Mouse (Mus musculus) Patski (cell line): ENCODE measurements at regions not wholly inside any gene's neighbourhood (a gene's known extent, or its start where the extent isn't known, plus 50 kb on each side); places are given as distances from the start of the nearest gene placed in this dataset.

Experiments used
- ATAC-seq: fragments of 100-300 bp; one replicate; pipeline ENCODE4 v1.8.0; 2021
- CTCF ChIA-PET: fragments of 350-600 bp; sonication (Branson Sonifier 250); formaldehyde crosslinking; loops from one replicate; lab custom pipeline; 2022; ENCODE audit warnings: inconsistent platforms; lab: Charles Lee
- POLR2A ChIA-PET: fragments of 350-600 bp; sonication (Branson Sonifier 250); formaldehyde crosslinking; loops from one replicate; lab custom pipeline; 2022; ENCODE audit warnings: antibody characterized with exemption, inconsistent platforms; lab: Charles Lee
- DNase-seq: peaks from one replicate; pipeline ENCODE4 v3.0.0-alpha.2; 2011; ENCODE audit warnings: low read depth, low spot score
- H3K27me3 ChIP-seq: fragments of 371-371 bp; one replicate; pipeline ENCODE4 v1.5.1; 2021
- CTCF ChIP-seq: fragments of 100-300 bp; IDR thresholded peaks from one replicate; pipeline ENCODE4 v1.5.1; 2021
- in situ Hi-C: fragments of 300-500 bp; cut with MboI; formaldehyde crosslinking; loops from 3 replicates; pipeline ENCODE4 v1.11.1; 2018; ENCODE audit warnings: low pct_unique_long_range_greater_than_20kb, mixed read lengths

DNA sequence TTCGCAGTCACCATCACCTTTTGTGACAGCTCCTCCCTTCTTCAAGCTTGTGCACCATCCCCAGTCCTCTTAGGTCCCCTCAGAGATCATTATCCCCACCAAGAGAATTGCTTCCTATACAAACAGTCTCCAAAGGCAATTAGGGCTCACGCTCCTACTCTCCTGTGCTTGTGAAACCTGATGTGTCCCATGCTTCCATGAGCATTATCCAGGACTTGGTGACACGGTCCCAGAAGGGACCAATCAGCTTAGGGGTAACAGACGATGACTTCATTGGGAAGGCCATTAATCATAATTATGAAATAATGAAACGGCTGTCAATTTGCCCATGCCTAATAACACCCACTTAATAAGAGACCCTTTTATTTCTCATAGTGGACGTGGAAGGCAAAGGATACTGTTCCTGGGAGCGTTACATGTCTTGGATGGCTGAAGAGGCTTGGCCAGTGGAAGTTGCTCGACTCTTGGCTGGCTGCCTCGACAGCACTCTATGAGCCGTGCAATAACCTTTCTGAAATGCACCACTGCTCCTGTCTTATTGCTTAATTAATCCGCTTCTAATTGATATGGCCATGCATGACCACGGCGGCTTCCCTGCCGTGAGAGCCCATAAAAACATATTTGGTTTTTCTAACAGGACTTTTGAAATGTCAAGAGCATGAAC lies 207.4 kb upstream of the Tox3 start:
- in situ Hi-C loops = no loop called here
- peak; percentile 66 for DNase-seq
- POLR2A ChIA-PET = interaction anchor here (0.6 to 0.7 kb wide), 2 partner anchors 102 kb away, joined by 3 to 5 read pairs; no protein-coding TSS in a partner anchor
- ATAC-seq = peak; percentile 73
- no peaks in the 10 kb centered on the region for H3K27me3 ChIP-seq
- TF ChIP-seq CTCF = no peak
- CTCF ChIA-PET = no interaction called here

DNA sequence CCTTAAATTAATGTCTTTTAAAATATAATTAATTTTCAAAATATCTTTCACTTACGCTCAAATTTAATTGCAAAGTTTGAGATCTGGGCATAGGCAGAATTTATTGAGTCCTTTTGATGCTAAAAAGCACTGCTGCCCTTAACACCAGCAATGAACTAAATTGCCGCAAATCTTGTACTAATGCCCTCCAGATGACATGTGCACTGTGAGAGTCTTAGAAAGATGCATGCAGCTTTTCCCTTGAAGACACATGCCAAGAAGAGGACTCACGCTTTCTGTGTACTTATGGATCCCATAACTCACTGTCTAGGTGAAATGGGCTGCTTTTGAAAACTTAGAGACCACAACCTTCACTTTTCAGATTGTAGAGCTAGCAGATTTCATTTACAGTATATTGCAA lies 199.1 kb upstream of the Tox3 start:
- no peak for ATAC-seq
- POLR2A ChIA-PET = no interaction called here
- in situ Hi-C loops = no loop called here

DNA sequence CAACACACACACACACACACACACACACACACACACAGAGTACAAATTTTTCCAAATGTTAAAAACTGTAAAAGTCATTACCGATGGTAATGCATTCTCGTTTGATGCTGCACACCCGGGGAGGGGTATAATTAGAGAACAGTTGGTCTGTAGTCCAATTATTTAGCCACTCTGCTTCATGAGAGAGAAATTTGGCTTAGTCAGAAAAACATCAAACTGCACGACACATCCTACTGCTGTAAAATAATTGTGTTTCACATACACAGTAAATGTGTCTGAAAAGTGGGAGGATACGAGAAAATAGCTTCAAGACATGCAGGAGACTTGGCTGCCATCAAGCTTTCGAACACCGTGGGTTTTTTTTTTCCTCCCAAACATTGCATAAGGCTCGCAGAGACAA lies 194.5 kb upstream of the Tox3 start:
- in situ Hi-C loops = no loop called here

More for the DNA sequence above, 199.1 kb upstream of the Tox3 start:
- CTCF ChIA-PET = no interaction called here
- no peak for DNase-seq
- H3K27me3 ChIP-seq = peaks cover 25% of the 10 kb centered on the region
- TF ChIP-seq CTCF = no peak

GRCm38 (mm10) chr8:90536196-90536640 lies 188.1 kb upstream of the Tox3 start:
- POLR2A ChIA-PET = no interaction called here
- CTCF ChIA-PET = no interaction called here
- in situ Hi-C loops = no loop called here
- no peak for ATAC-seq
- TF ChIP-seq CTCF = no peak
- no peak for DNase-seq
- H3K27me3 ChIP-seq = peaks cover 18% of the 10 kb centered on the region

More for the DNA sequence above, 194.5 kb upstream of the Tox3 start:
- no peak for TF ChIP-seq CTCF
- H3K27me3 ChIP-seq = peaks cover 20% of the 10 kb centered on the region
- ChIA-PET POLR2A (interaction anchor here (0.6 kb wide), 1 partner anchor 146 kb away, joined by 4 read pairs; no protein-coding TSS in a partner anchor), CTCF (no interaction called here)
- DNase-seq = no peak
- no peak for ATAC-seq

- in situ Hi-C loops = no loop called here
- ATAC-seq (no peak), DNase-seq (no peak)
- ChIA-PET POLR2A (no interaction called here), CTCF (no interaction called here)
- TF ChIP-seq CTCF = no peak
- peaks cover 23% of the 10 kb centered on the region for H3K27me3 ChIP-seq
These were observed 187.5 kb upstream of the Tox3 start for GRCm38 (mm10) chr8:90535515-90536156.

DNA sequence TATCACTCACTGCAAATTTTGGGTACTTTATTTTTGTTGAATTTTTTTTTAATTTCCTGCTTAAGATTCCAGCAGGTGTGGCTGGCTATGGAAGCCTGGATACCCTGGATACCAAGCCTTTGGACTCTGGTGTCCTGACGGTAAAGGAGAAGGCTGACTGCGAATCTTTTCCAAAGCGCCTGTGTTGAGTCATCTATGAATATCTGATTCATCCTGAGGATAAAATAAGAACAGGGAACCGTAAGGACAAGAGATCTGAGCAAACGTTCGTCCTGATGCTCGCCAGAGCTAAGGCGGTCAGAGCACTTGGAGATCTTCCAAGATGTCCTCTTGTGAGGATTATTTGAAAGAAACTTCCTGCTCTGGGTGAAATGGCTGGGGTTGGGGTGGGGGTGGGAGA lies 173.2 kb upstream of the Tox3 start:
- no peak for ATAC-seq
- DNase-seq = no peak
- peaks cover 6% of the 10 kb centered on the region for H3K27me3 ChIP-seq
- POLR2A ChIA-PET = no interaction called here
- CTCF ChIA-PET = no interaction called here
- TF ChIP-seq CTCF = no peak
- in situ Hi-C loops = no loop called here

DNA sequence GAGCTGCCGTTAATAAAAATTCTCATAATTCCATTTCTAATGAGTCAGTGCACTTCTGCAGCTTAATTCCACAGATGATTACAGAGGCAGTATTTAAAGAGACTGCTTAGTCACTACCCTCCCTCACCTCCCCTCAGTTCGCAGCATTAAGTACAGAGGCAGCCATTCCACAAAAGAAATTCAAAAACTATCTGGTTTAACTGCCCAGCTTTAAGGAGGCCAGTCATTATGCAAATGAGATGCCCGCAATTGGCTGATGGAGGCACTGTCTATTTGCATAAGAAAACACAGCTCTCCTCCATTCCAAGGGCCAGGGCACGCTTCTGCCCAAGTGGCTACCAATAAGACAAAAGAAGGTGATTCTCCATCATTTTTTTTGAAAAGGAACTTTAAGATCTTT lies 172.0 kb upstream of the Tox3 start:
- TF ChIP-seq CTCF = no peak
- peak; percentile 84 for ATAC-seq
- ChIA-PET POLR2A (interaction anchor here (0.6 kb wide), 1 partner anchor 62 kb away, joined by 3 read pairs; no protein-coding TSS in a partner anchor), CTCF (interaction anchor here (0.7 to 1.7 kb wide), 3 partner anchors 9 to 48 kb away, joined by 3 to 6 read pairs (median 3); no protein-coding TSS in a partner anchor)
- DNase-seq = peak; percentile 46
- no peaks in the 10 kb centered on the region for H3K27me3 ChIP-seq
- in situ Hi-C loops = no loop called here

- no peak for TF ChIP-seq CTCF
- CTCF ChIA-PET = interaction anchor here (0.7 to 1.7 kb wide), 3 partner anchors 9 to 48 kb away, joined by 3 to 6 read pairs (median 3); no protein-coding TSS in a partner anchor
- in situ Hi-C loops = no loop called here
- H3K27me3 ChIP-seq = no peaks in the 10 kb centered on the region
- ATAC-seq = no peak
- POLR2A ChIA-PET = interaction anchor here (0.6 kb wide), 1 partner anchor 61 kb away, joined by 3 read pairs; no protein-coding TSS in a partner anchor
- no peak for DNase-seq
These were observed 171.4 kb upstream of the Tox3 start for GRCm38 (mm10) chr8:90519567-90519966.

DNA sequence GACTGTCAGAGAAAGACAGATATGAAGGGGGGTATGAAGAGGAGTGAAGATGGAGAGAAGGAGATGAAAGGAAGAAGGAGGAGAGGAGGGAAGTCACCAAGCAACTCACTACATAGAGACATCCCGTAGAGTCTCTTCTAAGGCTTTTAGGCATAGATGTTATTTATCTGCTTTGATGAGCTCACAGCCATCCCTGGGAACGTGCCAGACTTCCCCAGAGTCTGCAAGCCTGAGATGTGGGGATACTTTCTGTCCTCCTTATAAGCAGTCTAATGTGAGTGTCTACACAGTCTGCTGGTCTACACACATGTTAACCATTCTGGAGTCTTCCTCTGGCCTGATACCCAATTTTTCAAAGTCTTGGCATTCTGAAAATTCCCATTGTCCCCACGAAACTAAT lies 166.0 kb upstream of the Tox3 start:
- CTCF ChIA-PET = no interaction called here
- ATAC-seq = no peak

GRCm38 (mm10) chr8:90513601-90514000 lies 165.5 kb upstream of the Tox3 start:
- CTCF ChIA-PET = no interaction called here
- in situ Hi-C loops = no loop called here
- POLR2A ChIA-PET = no interaction called here
- ATAC-seq (no peak), DNase-seq (no peak)
- no peak for TF ChIP-seq CTCF
- peaks cover 4% of the 10 kb centered on the region for H3K27me3 ChIP-seq

More for the DNA sequence above, 166.0 kb upstream of the Tox3 start:
- POLR2A ChIA-PET = no interaction called here
- DNase-seq = no peak
- TF ChIP-seq CTCF = no peak
- H3K27me3 ChIP-seq = peaks cover 4% of the 10 kb centered on the region
- in situ Hi-C loops = no loop called here

DNA sequence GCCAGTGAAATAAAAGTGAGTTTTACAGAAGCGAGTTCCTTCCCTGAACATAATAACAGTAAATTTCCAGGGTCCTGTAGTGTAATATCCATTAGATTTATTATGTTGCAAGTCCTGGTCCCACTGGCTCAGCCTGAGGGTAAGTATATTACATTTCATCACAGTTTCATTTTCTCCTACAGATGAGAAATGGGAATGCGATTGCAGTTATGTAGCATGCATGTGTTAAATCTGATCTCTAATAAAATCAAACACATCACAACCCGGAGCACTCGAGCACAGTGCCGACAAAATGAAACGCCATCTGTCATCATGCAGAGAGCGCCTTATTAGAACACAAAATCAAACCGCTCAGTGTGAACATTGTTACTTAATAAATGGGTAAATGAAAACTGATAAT lies 165.0 kb upstream of the Tox3 start:
- TF ChIP-seq CTCF = no peak
- in situ Hi-C loops = no loop called here
- CTCF ChIA-PET = no interaction called here
- no peak for DNase-seq
- H3K27me3 ChIP-seq = peaks cover 4% of the 10 kb centered on the region
- ATAC-seq = no peak
- POLR2A ChIA-PET = no interaction called here
